Mouse (Mus musculus) MEL (cell line): ENCODE data around the gene Cwc27.

Experiments
- BHLHE40 ChIP-seq: IDR thresholded peaks from 2 replicates; pipeline ENCODE4 v1.6.1; 2012; ENCODE audit warnings: low read depth, mild to moderate bottlenecking, inconsistent platforms, low read length, improper control_type of control experiment, borderline replicate concordance
- CTCF ChIP-seq, 3 experiments: IDR thresholded peaks in 2 of 3; conservative IDR thresholded peaks in 1 of 3; 2 replicates each; pipeline ENCODE4 v1.5.1; 2011 to 2012; ENCODE audit warnings: low read length in 3 of 3, low read depth in 2 of 3, mild to moderate bottlenecking in 2 of 3, improper control_type of control experiment in 1 of 3, inconsistent platforms in 1 of 3, mixed read lengths in 1 of 3, moderate library complexity in 1 of 3; ENCODE audit not compliant: control insufficient read depth in 1 of 3, insufficient read depth in 1 of 3, poor library complexity in 1 of 3, severe bottlenecking in 1 of 3
- E2F4 ChIP-seq: IDR thresholded peaks from 2 replicates; pipeline ENCODE4 v1.6.1; 2011; ENCODE audit warnings: low read depth, low read length, improper control_type of control experiment, borderline replicate concordance
- EP300 ChIP-seq, 2 experiments: IDR thresholded peaks; 2 replicates each; pipeline ENCODE4 v1.6.1; 2011; ENCODE audit warnings: improper control_type of control experiment in 2 of 2, low read length in 2 of 2, low read depth in 1 of 2, mild to moderate bottlenecking in 1 of 2
- GABPA ChIP-seq: IDR thresholded peaks from 2 replicates; pipeline ENCODE4 v1.6.1; 2012; ENCODE audit warnings: low read depth, mild to moderate bottlenecking, inconsistent platforms, low read length, improper control_type of control experiment, moderate library complexity
- MAFK ChIP-seq: IDR thresholded peaks from 2 replicates; pipeline ENCODE4 v1.6.1; 2011; ENCODE audit warnings: low read depth, mild to moderate bottlenecking, low read length, improper control_type of control experiment, borderline replicate concordance
- MAX ChIP-seq: IDR thresholded peaks from 2 replicates; pipeline ENCODE4 v1.6.1; 2011; ENCODE audit warnings: low read length, improper control_type of control experiment
- MAZ ChIP-seq: IDR thresholded peaks from 2 replicates; pipeline ENCODE4 v1.6.1; 2012; ENCODE audit warnings: low read depth, mild to moderate bottlenecking, inconsistent platforms, low read length, improper control_type of control experiment
- MXI1 ChIP-seq: IDR thresholded peaks from 2 replicates; pipeline ENCODE4 v1.6.1; 2011; ENCODE audit warnings: mild to moderate bottlenecking, low read depth, low read length, improper control_type of control experiment
- TBP ChIP-seq: IDR thresholded peaks from 2 replicates; pipeline ENCODE4 v1.8.0; 2011; ENCODE audit warnings: low read depth, low read length, improper control_type of control experiment
- TCF12 ChIP-seq: IDR thresholded peaks from 2 replicates; pipeline ENCODE4 v1.6.1; 2014; ENCODE audit warnings: low read depth, mild to moderate bottlenecking, inconsistent platforms, low read length, improper control_type of control experiment, moderate library complexity
- USF1 ChIP-seq: IDR thresholded peaks from 2 replicates; pipeline ENCODE4 v1.6.1; 2014; ENCODE audit warnings: low read depth, mild to moderate bottlenecking, inconsistent platforms, low read length, improper control_type of control experiment, moderate library complexity
- USF2 ChIP-seq, 2 experiments: IDR thresholded peaks; 2 replicates each; pipeline ENCODE4 v1.6.1; 2011 to 2012; ENCODE audit warnings: improper control_type of control experiment in 2 of 2, low read length in 2 of 2, borderline replicate concordance in 1 of 2, inconsistent platforms in 1 of 2, low read depth in 1 of 2, mild to moderate bottlenecking in 1 of 2; ENCODE audit not compliant: insufficient read depth in 1 of 2
- ZC3H11A ChIP-seq: IDR thresholded peaks from 2 replicates; pipeline ENCODE4 v1.6.1; 2012; ENCODE audit warnings: low read depth, mild to moderate bottlenecking, inconsistent platforms, low read length, improper control_type of control experiment

GRCm38 (mm10) chr13:104630808-104631207 is 186.1 kb downstream of the Cwc27 start:
- no peak for TF ChIP-seq CTCF (IDR thresholded peaks at IDR 0.05 in 2 of 3, conservative IDR thresholded peaks at IDR 0.05 in 1 of 3; ENCODE audit: control insufficient read depth in 1 of 3, insufficient read depth in 1 of 3, low read depth in 2 of 3, low read length in 3 of 3, poor library complexity in 1 of 3, severe bottlenecking in 1 of 3)
- no peak for TF ChIP-seq USF1
- no peak for TF ChIP-seq MAFK
- TF ChIP-seq MAZ = no peak
- no peak for TF ChIP-seq EP300 (IDR thresholded peaks at IDR 0.05; ENCODE audit: low read depth in 1 of 2, low read length in 2 of 2)
- TF ChIP-seq MAX = no peak
- no peak for TF ChIP-seq TCF12
- no peak for TF ChIP-seq E2F4
- TF ChIP-seq BHLHE40 = no peak
- no peak for TF ChIP-seq TBP
- TF ChIP-seq USF2 (IDR thresholded peaks at IDR 0.05; ENCODE audit: borderline replicate concordance in 1 of 2, insufficient read depth in 1 of 2, low read depth in 1 of 2, low read length in 2 of 2) = no peak
- no peak for TF ChIP-seq ZC3H11A
- no peak for TF ChIP-seq MXI1
- no peak for TF ChIP-seq GABPA
